Mouse (Mus musculus): ENCODE results near the gene Slc25a47. TPM values are rescaled to one million over a fixed set of nuclear protein-coding genes. Genes with fewer than 3 reads are reported as not detected.
A peak's percentile ranks its signal among the peaks of the same experiment; 100 is the strongest.

The Slc25a47 gene
- polyA plus RNA-seq, 1 experiment from 2014 or later, result 13.8 TPM

GRCm38 (mm10) chr12:108903600-108904275 is 67.9 kb downstream of the Slc25a47 start:
- no peak for ATAC-seq (ENCODE audit: low FRiP score, low read depth)
- Histone ChIP-seq H3K9ac (replicated peaks) (no peak overlapping the region), H3K4me2 (replicated peaks) (no peak overlapping the region), H3K4me1 (peaks cover 42% of the 10 kb centered on the region), H3K36me3 (no peaks in the 10 kb centered on the region), H3K4me3 (no peak overlapping the region), H3K27me3 (no peaks in the 10 kb centered on the region), H3K9me3 (no peaks in the 10 kb centered on the region), H3K27ac (replicated peaks) (peak overlapping the region; percentile 56; the same call in 1 of the 2 replicates)
- WGBS, result 77% methylated on average over 8 of the region's 8 CpGs

GRCm38 (mm10) chr12:108904276-108904653 is 68.4 kb downstream of the Slc25a47 start:
- 57% methylated on average over 8 of the region's 8 CpGs for WGBS
- Histone ChIP-seq H3K27me3 (no peaks in the 10 kb centered on the region), H3K9ac (replicated peaks) (no peak overlapping the region; the same call in 1 of the 2 replicates), H3K4me2 (replicated peaks) (no peak overlapping the region; the same call in 1 of the 2 replicates), H3K9me3 (no peaks in the 10 kb centered on the region), H3K36me3 (no peaks in the 10 kb centered on the region), H3K27ac (replicated peaks) (peak overlapping the region; percentile 56), H3K4me1 (peaks cover 45% of the 10 kb centered on the region), H3K4me3 (no peak overlapping the region)
- ATAC-seq (ENCODE audit: low FRiP score, low read depth), result no peak

- peak overlapping the region; percentile 18 for H3K4me2 ChIP-seq (replicated peaks)
- WGBS, result 15% methylated on average over 14 of the region's 14 CpGs
Observed at GRCm38 (mm10) chr12:108905620-108906302, 69.9 kb downstream of the Slc25a47 start.

GRCm38 (mm10) chr12:108906398-108906797 is 70.6 kb downstream of the Slc25a47 start:
- Histone ChIP-seq H3K4me3 (no peak overlapping the region), H3K9me3 (no peaks in the 10 kb centered on the region), H3K36me3 (no peaks in the 10 kb centered on the region), H3K9ac (replicated peaks) (no peak overlapping the region), H3K27ac (replicated peaks) (peak overlapping the region; percentile 84), H3K4me2 (replicated peaks) (peak overlapping the region; percentile 18; the same call in 1 of the 2 replicates), H3K27me3 (no peaks in the 10 kb centered on the region), H3K4me1 (peaks cover 54% of the 10 kb centered on the region)
- ATAC-seq (ENCODE audit: low FRiP score, low read depth), result peak; percentile 39
- WGBS, result 38% methylated on average over 12 of the region's 12 CpGs

More at GRCm38 (mm10) chr12:108905620-108906302, 69.9 kb downstream of the Slc25a47 start:
- Histone ChIP-seq H3K4me3 (no peak overlapping the region), H3K27me3 (no peaks in the 10 kb centered on the region), H3K27ac (replicated peaks) (peak overlapping the region; percentile 84), H3K9ac (replicated peaks) (no peak overlapping the region; the same call in 1 of the 2 replicates), H3K36me3 (no peaks in the 10 kb centered on the region), H3K9me3 (no peaks in the 10 kb centered on the region), H3K4me1 (peaks cover 51% of the 10 kb centered on the region)
- peak; percentile 57 for ATAC-seq (ENCODE audit: low FRiP score, low read depth)

MicroRNAs encoded within 50 kb of the gene (microRNA counts, 519-probe panel; counts per million panel counts)
- microRNA mmu-miR-345-3p, result not detected
- 3,209 counts per million, percentile 12 among the panel's probes with 10 or more counts for microRNA mmu-miR-345-5p

Small RNA genes within 50 kb of the gene (microRNA-seq; reads per million reads assigned to microRNA genes)
- 169 reads per million, percentile 59 among the genes with 10 or more reads in this experiment for gene Mir345

Other genes with a start within 250 kb of the Slc25a47 start
- 2.5 and 2.7 TPM in 2 replicates for gene Degs2, start 133.7 kb upstream of the Slc25a47 start, polyA plus RNA-seq (2016; fragmentation: Nextera tagmentation; extraction: Ambion mirVana)
- 18.9 and 19.5 TPM in 2 replicates for gene Yy1, start 43.1 kb upstream of the Slc25a47 start, polyA plus RNA-seq (2016; fragmentation: Nextera tagmentation; extraction: Ambion mirVana)
- 12.5 and 13.6 TPM in 2 replicates for gene Slc25a29, start 163 bp upstream of the Slc25a47 start, polyA plus RNA-seq (2016; fragmentation: Nextera tagmentation; extraction: Ambion mirVana)
- 8.6 and 9.0 TPM in 2 replicates for gene Wdr25, start 57.6 kb downstream of the Slc25a47 start, polyA plus RNA-seq (2016; fragmentation: Nextera tagmentation; extraction: Ambion mirVana)
- 124 TPM in 2 replicates for gene Wars, start 58.1 kb downstream of the Slc25a47 start, polyA plus RNA-seq (2016; fragmentation: Nextera tagmentation; extraction: Ambion mirVana)
- 11.5 and 13.6 TPM in 2 replicates for gene Begain, start 232.2 kb downstream of the Slc25a47 start, polyA plus RNA-seq (2016; fragmentation: Nextera tagmentation; extraction: Ambion mirVana)